17 mouse cellular contexts compared by ENCODE assay signal in the genomic region with DNA sequence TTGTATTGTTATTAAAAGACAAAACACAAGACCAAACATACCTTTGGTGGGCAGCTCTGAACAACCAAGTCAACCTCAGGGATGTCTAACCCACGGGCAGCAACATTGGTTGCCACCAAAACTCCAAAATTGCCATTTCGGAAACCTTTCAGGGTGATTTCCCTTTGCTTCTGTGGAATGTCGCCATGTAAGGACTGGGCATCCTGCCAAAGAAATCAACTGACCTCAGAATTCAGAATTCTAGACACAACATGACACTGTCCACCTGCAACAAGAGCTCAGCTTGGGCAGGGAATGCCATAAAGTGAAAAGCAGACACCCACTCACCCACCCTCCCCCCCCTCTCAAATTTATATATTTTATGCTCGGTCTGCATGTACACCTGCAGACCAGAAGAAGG. TPM values are rescaled to one million over a fixed set of nuclear protein-coding genes. Genes with fewer than 3 reads are reported as not detected.
DNase-seq lines count a peak whose midpoint lies in the region; ATAC-seq lines count a peak whose summit lies in the region.
"Had no signal": no experiment of that assay in that cellular context is flagged by ENCODE, and none has a peak within 500 bp of the region (broad histone marks: within the 10 kb centered on the region; RNA-seq: fewer than 3 reads in every experiment).

No protein-coding gene starts in this region.

- ATAC-seq in midbrain, embryonic 14.5 days (ENCODE audit: low FRiP score, low TSS enrichment), result no peak
- no peak for ATAC-seq in midbrain, embryonic 13.5 days
- ATAC-seq: hindbrain, embryonic 16.5 days had no signal

- H3K4me2 ChIP-seq in midbrain, embryonic 14.5 days (ENCODE audit: low read length), result no peak overlapping the region
- no peak overlapping the region for H3K4me2 ChIP-seq in midbrain, embryonic 13.5 days (replicated peaks)
- H3K4me2 ChIP-seq: embryonic facial prominence, embryonic 12.5 days; liver, embryonic 11.5 days; stomach, embryonic 15.5 days had no signal

- peaks cover 99% of the 10 kb centered on the region for H3K36me3 ChIP-seq in heart, embryonic 10.5 days
- H3K36me3 ChIP-seq in midbrain, embryonic 14.5 days (ENCODE audit: control insufficient read depth, insufficient read depth, low read length), result peaks cover 92% of the 10 kb centered on the region
- peaks cover 94% of the 10 kb centered on the region for H3K36me3 ChIP-seq in midbrain, embryonic 13.5 days

- no peak overlapping the region for H3K9ac ChIP-seq in midbrain, embryonic 14.5 days (replicated peaks; ENCODE audit: low read length)
- no peak overlapping the region for H3K9ac ChIP-seq in midbrain, embryonic 13.5 days (replicated peaks)
- H3K9ac ChIP-seq: embryonic facial prominence, embryonic 12.5 days; stomach, embryonic 15.5 days had no signal

- WGBS in heart, embryonic 10.5 days, result 84% methylated on average over 4 of the region's 4 CpGs
- 87% methylated on average over 4 of the region's 4 CpGs for WGBS in midbrain, embryonic 14.5 days
- 88% methylated on average over 4 of the region's 4 CpGs for WGBS in midbrain, embryonic 13.5 days

- H3K27ac ChIP-seq in heart, embryonic 10.5 days, result no peak overlapping the region
- no peak overlapping the region for H3K27ac ChIP-seq in midbrain, embryonic 14.5 days (replicated peaks; ENCODE audit: low read depth, low read length)
- H3K27ac ChIP-seq in midbrain, embryonic 13.5 days, result no peak overlapping the region
- H3K27ac ChIP-seq: embryonic facial prominence, embryonic 12.5 days; kidney, postnatal 0 days; stomach, embryonic 15.5 days had no signal

- no peaks in the 10 kb centered on the region for H3K4me1 ChIP-seq in heart, embryonic 10.5 days
- no peaks in the 10 kb centered on the region for H3K4me1 ChIP-seq in midbrain, embryonic 14.5 days (ENCODE audit: control insufficient read depth, insufficient read depth, low read length)
- H3K4me1 ChIP-seq in midbrain, embryonic 13.5 days (replicated peaks), result no peaks in the 10 kb centered on the region
- H3K4me1 ChIP-seq: embryonic facial prominence, embryonic 12.5 days; stomach, embryonic 15.5 days had no signal

- no peaks in the 10 kb centered on the region for H3K9me3 ChIP-seq in heart, embryonic 10.5 days
- H3K9me3 ChIP-seq in midbrain, embryonic 14.5 days (ENCODE audit: control insufficient read depth, low read length), result no peaks in the 10 kb centered on the region
- H3K9me3 ChIP-seq in midbrain, embryonic 13.5 days, result no peaks in the 10 kb centered on the region
- H3K9me3 ChIP-seq: embryonic facial prominence, embryonic 12.5 days; megakaryocyte, embryonic 14.5 days; stomach, embryonic 15.5 days had no signal

- no peak overlapping the region for H3K4me3 ChIP-seq in heart, embryonic 10.5 days
- H3K4me3 ChIP-seq in midbrain, embryonic 14.5 days (replicated peaks; ENCODE audit: low read depth, low read length), result no peak overlapping the region
- no peak overlapping the region for H3K4me3 ChIP-seq in midbrain, embryonic 13.5 days (replicated peaks)
- H3K4me3 ChIP-seq: embryonic facial prominence, embryonic 12.5 days; megakaryocyte, embryonic 14.5 days; stomach, embryonic 15.5 days had no signal

- no peaks in the 10 kb centered on the region for H3K27me3 ChIP-seq in heart, embryonic 10.5 days (ENCODE audit: insufficient read depth, poor library complexity, severe bottlenecking)
- no peaks in the 10 kb centered on the region for H3K27me3 ChIP-seq in midbrain, embryonic 14.5 days (ENCODE audit: control insufficient read depth, insufficient read depth, low read length)
- no peaks in the 10 kb centered on the region for H3K27me3 ChIP-seq in midbrain, embryonic 13.5 days
- H3K27me3 ChIP-seq: embryonic facial prominence, embryonic 12.5 days; megakaryocyte, embryonic 14.5 days; stomach, embryonic 15.5 days had no signal

- peak; percentile 62 for DNase-seq in adrenal gland, postnatal 10 days
- DNase-seq in adrenal gland, adult 8-10 months, result no peak
- DNase-seq in heart, postnatal 4 days, result peak; percentile 55
- DNase-seq in heart, embryonic 10.5 days (ENCODE audit: low spot score), result no peak
- DNase-seq in midbrain, embryonic 14.5 days, result peak; percentile 8
- peak; percentile 31 for DNase-seq in ovary, postnatal 36 days (ENCODE audit: low spot score)
- no peak for DNase-seq in thymus, adult 18-20 months
- DNase-seq: gastrocnemius, postnatal 25 days; spleen, adult 18-20 months; thymus, postnatal 14 days had no signal

RNA-seq across cellular contexts. Expression of a gene that starts 10.4 kb away (rescaled TPM):
- 10 to 100 TPM; 35.0 to 36.9 TPM for total RNA-seq in adrenal gland, postnatal 10 days (2021)
- 10 to 100 TPM; 57.5 to 70.5 (median 65.4) TPM for total RNA-seq in adrenal gland, adult 8-10 months (2022)
- total RNA-seq in heart, postnatal 4 days (2021), result 10 to 100 TPM; 31.6 to 34.5 TPM
- polyA plus RNA-seq in heart, embryonic 10.5 days (2016; fragmentation: Nextera tagmentation; extraction: Ambion mirVana), result 31.5 and 33.9 TPM in 2 replicates
- 75.3 and 85.3 TPM in 2 replicates for polyA plus RNA-seq in midbrain, embryonic 14.5 days (2014; fragmentation: Nextera tagmentation; extraction: Ambion mirVana)
- 62.1 and 69.1 TPM in 2 replicates for polyA plus RNA-seq in midbrain, embryonic 13.5 days (2015; fragmentation: Nextera tagmentation; extraction: Ambion mirVana)

RNA-seq across cellular contexts. Expression of a gene that starts 13.5 kb away (rescaled TPM):
- 10 to 100 TPM; 52.2 to 54.8 TPM for total RNA-seq in adrenal gland, postnatal 10 days (2021)
- total RNA-seq in adrenal gland, adult 8-10 months (2022), result 10 to 100 TPM; 59.1 to 63.0 (median 59.5) TPM
- 10 to 100 TPM; 43.8 to 46.1 TPM for total RNA-seq in heart, postnatal 4 days (2021)
- polyA plus RNA-seq in heart, embryonic 10.5 days (2016; fragmentation: Nextera tagmentation; extraction: Ambion mirVana), result 20.5 and 26.4 TPM in 2 replicates
- polyA plus RNA-seq in midbrain, embryonic 14.5 days (2014; fragmentation: Nextera tagmentation; extraction: Ambion mirVana), result 16.8 and 23.7 TPM in 2 replicates
- polyA plus RNA-seq in midbrain, embryonic 13.5 days (2015; fragmentation: Nextera tagmentation; extraction: Ambion mirVana), result 18.2 and 20.0 TPM in 2 replicates

Comparison
In these comparisons a context has a peak if more than half of its experiments do, and no peak if none do; other contexts are left out.
1. DNase-seq: peak in adrenal gland, postnatal 10 days (single experiment), heart, postnatal 4 days (single experiment), midbrain, embryonic 14.5 days (single experiment) and ovary, postnatal 36 days (single experiment); none in adrenal gland, adult 8-10 months (single experiment), heart, embryonic 10.5 days (single experiment) and thymus, adult 18-20 months (0 of 2).